Mouse (Mus musculus) WW6 (cell line): ENCODE data around the gene Rev1.
"Not testable (repeated sequence)": the region's sequence is repeated elsewhere in the genome, so short reads cannot be mapped to it uniquely, and the experiment has no call there.

Source experiments
- DNase-seq: peaks from one replicate; pipeline ENCODE4 v3.0.0-alpha.2; 2013; ENCODE audit warnings: low read depth, low spot score

The Rev1 gene

DNA sequence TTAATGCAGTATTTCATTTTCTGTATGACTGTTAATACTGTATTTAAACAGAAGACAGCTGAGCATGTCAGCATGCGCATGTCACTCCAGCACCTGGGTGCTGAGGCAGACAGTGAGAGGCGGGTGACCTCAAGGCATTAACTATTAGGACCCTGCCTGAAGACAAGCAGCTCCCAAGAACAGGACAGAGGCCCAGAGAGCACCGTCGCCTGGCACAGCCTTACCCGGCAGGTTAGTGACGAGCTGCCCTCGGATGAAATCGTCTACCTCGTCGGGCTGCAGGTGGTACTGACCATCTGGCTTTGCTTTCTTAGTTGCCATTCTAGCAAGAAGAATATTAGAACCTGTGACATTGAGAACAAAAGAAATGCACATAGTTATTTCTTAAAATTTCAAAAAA lies 62.3 kb downstream of the Rev1 start:
- DNase-seq: no peak

DNA sequence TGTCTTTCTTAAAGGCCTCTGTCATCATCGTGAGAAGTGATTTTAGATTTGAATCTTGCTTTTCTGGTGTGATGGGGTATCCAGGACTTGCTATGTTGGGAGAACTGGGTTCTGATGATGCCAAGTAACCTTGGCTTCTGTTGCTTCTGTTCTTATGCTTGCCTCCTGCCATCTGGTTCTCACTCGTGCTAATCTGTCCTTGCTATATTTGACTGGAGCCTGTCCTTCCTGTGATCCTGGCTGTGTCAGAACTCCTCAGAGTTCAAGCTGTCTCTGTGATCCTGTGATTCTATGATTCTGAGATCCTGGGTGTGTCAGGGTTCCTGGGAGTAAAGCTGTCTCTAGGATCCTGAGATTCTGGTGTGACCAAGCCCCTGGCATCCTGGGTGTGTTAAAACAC lies 67.4 kb downstream of the Rev1 start:
- DNase-seq: not testable (repeated sequence)

DNA sequence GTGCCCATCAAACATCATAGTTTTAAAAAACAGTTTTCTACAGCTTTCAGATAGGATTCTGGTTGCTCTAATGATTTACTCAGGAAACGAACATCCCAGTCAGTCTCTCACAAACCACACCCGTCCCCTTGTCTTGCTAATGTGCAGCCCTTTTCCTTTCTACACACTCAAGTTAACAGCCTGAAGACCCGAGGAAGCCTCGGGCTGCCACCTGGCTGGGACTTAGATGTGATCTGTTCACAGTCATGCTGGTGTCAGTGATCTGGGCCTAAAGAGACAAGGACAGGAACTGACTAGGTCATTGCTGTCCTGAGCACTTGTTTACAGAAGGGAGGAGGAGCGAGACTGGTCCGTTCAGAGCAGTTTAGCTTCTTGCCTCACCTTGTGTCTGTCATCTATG lies 71.2 kb downstream of the Rev1 start:
- peak; percentile 43 for DNase-seq

DNA sequence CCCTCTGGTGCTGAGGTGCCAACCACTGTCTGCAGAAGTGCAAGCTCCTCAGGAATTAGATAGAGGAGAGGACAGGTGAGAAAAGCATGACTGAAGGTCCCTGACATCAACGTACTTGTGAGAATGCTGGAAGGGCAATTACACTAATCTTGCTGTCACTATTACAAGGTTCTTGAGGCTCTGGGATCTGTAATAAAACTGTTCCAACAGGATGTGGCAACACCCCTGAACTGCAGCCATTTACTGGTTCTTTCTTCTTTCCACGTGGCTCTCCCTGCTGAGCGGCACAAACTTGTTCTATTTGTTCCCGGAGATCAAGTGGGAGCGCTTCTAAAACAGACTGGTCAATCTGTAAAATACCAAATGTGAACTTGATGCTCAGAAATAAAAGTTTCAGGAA lies 74.4 kb downstream of the Rev1 start:
- no peak for DNase-seq

DNA sequence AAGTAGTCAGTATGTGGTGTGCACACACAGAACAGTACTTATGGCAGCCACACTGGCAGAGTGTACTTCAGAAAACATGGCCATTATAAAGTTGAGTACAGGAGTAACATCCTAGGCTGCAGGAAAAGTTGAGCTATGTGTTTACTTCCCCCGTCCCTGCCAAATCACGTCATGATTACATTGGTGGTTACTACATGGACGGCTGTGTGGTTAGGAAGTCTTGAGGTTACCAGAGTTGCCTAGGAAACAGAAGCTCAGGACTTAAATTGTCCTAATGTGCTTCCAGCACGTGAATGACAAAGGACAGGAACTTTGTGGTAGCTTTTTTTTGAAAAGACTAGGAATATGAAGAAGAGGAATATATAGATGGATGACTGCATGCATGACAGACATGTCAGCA lies 80.0 kb downstream of the Rev1 start:
- no peak for DNase-seq

DNA sequence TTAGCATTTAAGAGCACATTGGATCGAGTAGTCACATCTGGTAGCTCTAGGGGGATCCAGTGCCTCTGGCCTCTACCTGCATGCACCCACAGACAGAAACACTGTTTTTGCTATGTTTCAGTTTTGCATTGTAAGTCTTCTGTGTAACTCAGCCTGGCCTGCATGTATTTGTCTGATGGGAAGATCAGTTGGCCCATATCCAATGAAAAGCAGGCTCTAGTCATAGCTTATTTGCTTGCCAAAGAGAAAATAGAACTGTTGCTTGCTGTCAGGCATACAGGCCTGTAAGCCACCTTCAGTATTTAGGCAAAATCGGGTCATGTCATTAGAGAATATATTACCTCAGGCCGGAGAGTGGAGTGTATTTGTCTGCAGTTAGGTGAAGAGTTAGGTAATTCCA lies 81.5 kb downstream of the Rev1 start:
- no peak for DNase-seq

DNA sequence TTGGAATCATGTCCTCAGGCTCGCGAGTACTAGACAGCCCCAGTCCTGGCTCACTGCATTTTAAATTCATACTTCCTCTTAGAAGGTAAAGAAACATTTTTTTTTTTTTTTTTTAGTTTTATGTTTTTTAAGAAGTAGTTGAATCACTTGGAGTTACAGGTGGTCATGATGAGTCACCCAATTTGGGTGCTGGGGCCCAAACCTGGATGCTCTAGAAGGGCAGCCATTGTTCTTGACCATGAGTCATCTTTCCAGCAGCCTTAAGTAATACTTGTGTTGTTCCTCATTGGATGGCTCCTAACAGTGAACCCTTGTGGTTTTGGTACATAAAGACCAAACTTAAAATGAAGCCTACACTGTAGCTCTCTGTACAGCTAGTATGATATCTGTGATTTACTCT lies 90.7 kb downstream of the Rev1 start:
- no peak for DNase-seq

DNA sequence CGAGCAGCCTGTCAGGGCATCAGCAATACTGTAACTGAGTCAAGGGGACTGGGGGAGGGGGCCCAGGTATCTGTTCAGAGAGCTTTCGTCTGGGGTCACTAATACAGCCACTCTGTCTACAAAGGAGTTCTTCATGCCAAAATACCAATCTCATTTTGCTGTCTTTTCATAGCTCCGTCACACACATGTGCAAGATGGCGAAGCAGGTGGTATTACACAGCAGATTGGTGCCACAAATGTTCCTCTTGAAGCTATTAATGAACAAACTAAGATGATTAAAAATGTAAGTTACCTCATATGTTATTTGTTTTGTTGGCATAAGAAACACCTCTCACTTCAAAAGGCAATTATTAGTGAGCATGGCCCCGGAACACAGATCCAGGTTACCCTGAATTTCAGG lies 92.2 kb downstream of the Rev1 start:
- DNase-seq: no peak

DNA sequence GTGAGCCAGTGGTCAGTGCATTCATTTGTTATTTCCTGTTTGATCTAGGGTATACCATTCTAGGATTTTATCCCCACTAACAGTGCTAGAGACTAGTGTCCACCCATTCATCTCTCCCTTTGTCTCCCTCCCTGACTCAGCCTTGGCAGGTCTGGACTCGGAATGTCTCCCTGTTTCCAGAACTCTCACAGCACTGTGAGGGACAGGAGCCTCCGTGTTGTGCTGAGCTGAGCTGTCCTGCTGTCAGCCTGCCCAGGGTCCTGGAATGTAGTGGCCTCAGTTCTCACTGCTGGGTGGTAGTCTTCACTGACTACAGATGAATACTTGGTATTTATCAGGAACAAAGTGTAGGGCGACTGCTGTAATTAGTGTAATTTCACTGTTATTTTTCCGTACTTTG lies 94.1 kb downstream of the Rev1 start:
- no peak for DNase-seq

DNA sequence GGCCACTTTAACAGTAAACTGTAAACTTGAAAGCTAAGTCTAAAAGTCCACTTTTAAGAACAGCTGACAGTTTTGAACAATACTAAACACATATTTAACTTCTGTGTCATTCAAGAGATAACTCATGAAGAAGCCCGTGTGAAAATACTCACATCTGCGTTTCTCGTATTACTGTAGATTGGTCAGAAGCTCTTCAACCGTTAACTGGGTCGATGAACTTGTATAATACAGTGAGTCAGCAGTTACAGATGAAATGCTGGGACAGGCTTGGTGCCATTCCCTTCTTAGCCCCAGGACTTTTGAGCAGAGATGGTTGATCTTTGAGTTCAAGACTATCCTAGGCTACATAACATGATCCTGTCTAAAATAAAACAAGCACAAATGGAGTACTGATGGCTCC lies 98.2 kb downstream of the Rev1 start:
- no peak for DNase-seq

DNA sequence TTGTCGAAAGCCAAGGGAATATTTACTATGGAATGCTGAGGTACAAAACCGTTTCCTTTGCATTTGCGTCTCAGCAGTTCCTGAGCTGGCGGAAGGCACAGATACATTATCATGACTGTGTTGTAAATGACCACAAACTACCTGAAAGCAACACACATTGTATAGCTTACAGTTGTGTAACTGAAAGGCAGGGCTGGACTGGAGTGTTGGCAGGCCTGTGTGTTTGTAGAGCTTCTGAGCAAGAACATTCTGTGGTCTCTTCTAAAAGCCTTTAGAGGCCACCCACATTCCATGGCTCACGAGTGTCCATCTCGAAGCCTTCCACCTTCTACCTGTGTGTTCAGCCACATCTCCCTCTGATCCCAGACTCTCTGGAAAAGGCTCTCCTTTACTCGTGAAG lies 102.3 kb downstream of the Rev1 start:
- no peak for DNase-seq

DNA sequence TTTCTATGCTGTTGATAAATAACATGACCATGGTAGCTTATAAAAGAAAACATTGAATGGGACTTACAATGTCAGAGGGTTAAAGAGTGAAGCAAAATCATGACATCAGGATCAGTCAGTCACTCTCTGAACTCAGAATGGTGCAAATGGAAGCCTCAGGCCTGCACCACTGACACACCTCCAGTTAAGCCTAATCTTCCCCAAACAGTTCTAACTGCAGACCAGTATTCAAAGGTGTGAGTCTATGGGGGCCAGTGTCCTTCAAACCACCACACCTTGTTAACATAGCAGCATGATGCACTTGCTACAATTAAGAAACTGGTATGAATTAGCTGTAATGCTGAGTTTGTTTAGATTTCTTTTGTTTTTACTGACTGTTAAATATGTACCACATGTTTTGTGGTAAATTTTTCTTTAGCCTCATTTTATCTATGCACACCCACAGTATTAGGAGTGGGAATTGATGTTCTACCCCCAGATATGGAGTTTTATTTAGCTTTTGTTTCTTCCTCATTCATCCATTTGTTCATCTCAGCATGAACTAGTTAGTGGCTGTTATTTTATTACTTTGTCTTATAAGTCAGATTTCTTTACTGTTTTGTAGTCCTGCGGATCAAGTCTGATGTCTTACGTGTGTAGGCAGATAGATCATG lies 114.9 kb downstream of the Rev1 start:
- DNase-seq: no peak

DNA sequence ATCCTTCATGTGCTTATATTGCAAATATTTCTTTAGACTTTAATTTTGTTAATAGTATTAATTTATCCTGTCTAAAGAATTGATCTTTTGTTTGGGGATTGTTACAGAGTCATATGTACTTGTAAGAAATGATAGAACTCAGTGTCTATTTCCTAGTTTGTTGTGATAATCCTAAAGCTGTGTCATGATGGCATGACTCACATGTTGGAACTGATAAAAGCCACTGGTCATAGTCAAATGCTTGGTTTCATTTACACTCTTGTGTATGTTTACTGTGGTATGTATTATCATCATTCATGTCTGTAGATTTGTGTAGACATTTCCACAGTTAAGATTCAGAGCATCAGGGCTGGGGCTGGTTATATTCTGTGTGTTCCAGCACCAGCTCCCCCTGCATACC lies 117.1 kb downstream of the Rev1 start:
- no peak for DNase-seq

DNA sequence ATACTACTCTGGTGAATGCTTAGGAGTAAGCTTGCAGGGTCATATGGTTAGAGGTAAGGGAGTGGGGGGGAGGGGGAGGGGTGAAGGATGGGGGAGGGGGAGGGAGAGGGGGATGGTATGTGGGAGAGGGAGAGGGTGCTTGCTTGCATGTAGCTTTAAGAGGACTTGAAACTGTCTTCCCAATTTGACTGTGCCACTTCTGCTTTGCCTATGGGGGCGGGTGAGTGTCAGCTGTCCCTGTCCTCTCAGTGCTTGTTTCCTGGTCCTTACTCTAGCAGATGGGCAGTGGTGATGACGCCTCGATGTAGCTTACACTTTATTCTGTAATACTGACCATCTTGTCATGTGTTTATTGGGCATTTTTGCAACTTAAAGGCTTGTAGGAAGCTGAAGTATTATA lies 117.5 kb downstream of the Rev1 start:
- no peak for DNase-seq

DNA sequence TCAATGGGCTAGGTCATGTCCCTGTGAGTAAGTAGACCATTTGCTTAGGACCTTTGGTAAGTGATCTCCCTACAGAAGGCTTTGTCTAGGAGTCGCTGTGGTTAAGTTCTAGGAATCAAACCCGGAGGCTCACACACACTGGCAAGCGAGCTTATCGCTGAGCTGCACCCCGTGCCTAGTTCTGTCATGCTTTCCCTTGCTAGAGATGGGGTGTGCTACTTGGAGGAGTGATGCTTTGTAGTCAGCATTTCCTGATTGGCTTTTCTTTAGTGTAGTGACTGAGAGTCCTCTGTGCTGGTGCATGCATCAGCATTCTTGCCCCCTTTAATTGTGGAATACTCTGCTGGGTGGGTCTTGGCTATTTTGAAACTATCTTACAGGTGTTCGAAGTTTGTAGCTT lies 118.0 kb downstream of the Rev1 start:
- no peak for DNase-seq

DNA sequence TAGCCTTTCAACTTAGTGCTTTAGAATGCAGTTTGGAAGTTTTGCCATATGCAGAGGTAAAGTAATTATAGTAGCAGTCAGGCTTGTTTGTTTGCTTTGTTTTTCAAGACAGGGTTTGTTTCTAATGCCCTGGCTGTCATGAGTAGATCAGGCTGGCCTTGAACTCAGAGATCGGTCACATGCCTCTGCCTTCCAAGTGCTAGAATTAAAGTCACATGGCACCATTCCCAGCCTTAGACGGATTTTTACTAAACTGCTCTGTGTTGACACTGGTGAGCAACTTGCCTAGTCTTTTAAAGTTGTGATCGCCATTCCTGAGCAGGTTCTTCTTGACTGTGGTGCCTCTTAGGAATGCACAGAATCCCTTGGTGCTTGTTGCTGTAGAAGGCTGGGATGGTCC lies 122.9 kb downstream of the Rev1 start:
- no peak for DNase-seq

DNA sequence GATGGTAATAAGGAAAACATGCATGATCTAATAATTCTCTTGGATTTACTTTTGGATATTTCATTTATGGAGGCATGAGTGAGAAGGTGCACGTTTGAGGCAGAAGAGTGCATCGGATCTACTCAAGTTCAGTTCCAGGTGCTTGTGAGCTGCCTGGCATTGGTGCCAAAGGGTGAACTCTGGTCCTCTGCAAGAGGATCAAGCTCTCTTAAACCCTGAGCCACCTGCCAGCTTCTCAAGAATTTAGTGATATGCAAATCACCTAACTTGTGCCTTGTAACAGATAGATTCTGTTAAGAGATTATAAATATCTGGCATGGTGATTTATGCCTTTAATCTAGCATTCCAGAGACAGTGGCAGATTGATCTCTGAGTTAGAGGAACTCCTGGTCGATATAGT lies 126.6 kb downstream of the Rev1 start:
- DNase-seq: no peak
